Mouse (Mus musculus): ENCODE measurements around the gene Higd1a. TPM values are rescaled to one million over a fixed set of nuclear protein-coding genes. Genes with fewer than 3 reads are reported as not detected.

Gene Higd1a
- polyA plus RNA-seq, 1 experiment from 2014 or later = 317 TPM

Other genes starting within 250 kb of the Higd1a start
- gene Lyzl4, start 216.3 kb downstream of the Higd1a start, polyA plus RNA-seq (2015; fragmentation: Nextera tagmentation; extraction: Ambion mirVana) = 0.41 TPM in 1 of 2 replicates, not detected in the other
- 0.82 and 1.0 TPM in 2 replicates for gene Vipr1, start 215.6 kb downstream of the Higd1a start, polyA plus RNA-seq (2015; fragmentation: Nextera tagmentation; extraction: Ambion mirVana)
- 8.8 and 9.4 TPM in 2 replicates for gene Sec22c, start 152.9 kb downstream of the Higd1a start, polyA plus RNA-seq (2015; fragmentation: Nextera tagmentation; extraction: Ambion mirVana)
- gene Ss18l2, start 148.0 kb downstream of the Higd1a start, polyA plus RNA-seq (2015; fragmentation: Nextera tagmentation; extraction: Ambion mirVana) = 103 and 112 TPM in 2 replicates
- 54.7 and 55.6 TPM in 2 replicates for gene Nktr, start 139.2 kb downstream of the Higd1a start, polyA plus RNA-seq (2015; fragmentation: Nextera tagmentation; extraction: Ambion mirVana)
- 7.9 and 8.0 TPM in 2 replicates for gene Zfp651, start 99.0 kb downstream of the Higd1a start, polyA plus RNA-seq (2015; fragmentation: Nextera tagmentation; extraction: Ambion mirVana)
- gene Klhl40, start 80.8 kb downstream of the Higd1a start, polyA plus RNA-seq (2015; fragmentation: Nextera tagmentation; extraction: Ambion mirVana) = 0.45 and 8.0 TPM in 2 replicates
- gene Hhatl, start 65.9 kb downstream of the Higd1a start, polyA plus RNA-seq (2015; fragmentation: Nextera tagmentation; extraction: Ambion mirVana) = 2.2 and 4.3 TPM in 2 replicates
- 0.56 and 0.59 TPM in 2 replicates for gene Ccdc13, start 18.9 kb downstream of the Higd1a start, polyA plus RNA-seq (2015; fragmentation: Nextera tagmentation; extraction: Ambion mirVana)
- gene Ackr2, start 40.0 kb upstream of the Higd1a start, polyA plus RNA-seq (2015; fragmentation: Nextera tagmentation; extraction: Ambion mirVana) = 0.45 and 0.63 TPM in 2 replicates
- 0.35 and 0.37 TPM in 2 replicates for gene Cyp8b1, start 57.9 kb upstream of the Higd1a start, polyA plus RNA-seq (2015; fragmentation: Nextera tagmentation; extraction: Ambion mirVana)
- 5.8 and 6.7 TPM in 2 replicates for gene Fam198a, start 92.6 kb upstream of the Higd1a start, polyA plus RNA-seq (2015; fragmentation: Nextera tagmentation; extraction: Ambion mirVana)
- 15.6 and 16.2 TPM in 2 replicates for gene Pomgnt2, start 138.7 kb upstream of the Higd1a start, polyA plus RNA-seq (2015; fragmentation: Nextera tagmentation; extraction: Ambion mirVana)